Mouse (Mus musculus) lung, adult 2 months (tissue): ENCODE measurements at regions not wholly inside any gene's neighbourhood (a gene's known extent, or its start where the extent isn't known, plus 50 kb on each side); places are given as distances from the start of the nearest gene placed in this dataset.

Experiments used
- CTCF ChIP-seq: fragments of 200-500 bp; IDR thresholded peaks from 2 replicates; pipeline ENCODE4 v1.5.1; 2011; ENCODE audit warnings: mild to moderate bottlenecking, low read length, control low read depth; ENCODE audit not compliant: insufficient read depth
- POLR2A ChIP-seq: fragments of 200-500 bp; IDR thresholded peaks from 2 replicates; pipeline ENCODE4 v1.6.1; 2011; ENCODE audit warnings: low read depth, mild to moderate bottlenecking, control low read depth, low read length, borderline replicate concordance; ENCODE audit errors: extremely low read depth

GRCm38 (mm10) chr6:98693411-98693810 is 350.9 kb upstream of the Gm765 start:
- no peak for TF ChIP-seq CTCF
- no peak for TF ChIP-seq POLR2A
